ENCODE assay signal across 10 mouse cellular contexts in the genomic region with DNA sequence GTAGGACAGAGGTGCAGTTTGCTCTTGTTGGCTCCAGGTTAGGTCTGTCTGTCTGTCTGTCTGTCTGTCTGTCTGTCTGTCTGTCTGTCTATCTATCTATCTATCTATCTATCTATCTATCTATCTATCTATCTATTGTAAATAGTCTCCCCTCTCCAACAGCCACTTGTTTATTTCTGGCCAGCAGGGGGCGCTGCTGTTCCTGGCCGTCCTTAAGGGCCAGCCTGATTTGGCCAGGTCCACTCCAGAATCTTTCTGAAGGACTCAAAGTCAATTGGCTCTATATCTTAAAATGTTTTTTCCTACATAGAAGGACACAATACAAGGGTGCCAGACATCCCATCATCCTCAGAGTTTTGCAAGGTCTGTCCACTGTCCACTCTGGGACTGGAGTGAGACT. TPM values are rescaled to one million over a fixed set of nuclear protein-coding genes. Genes with fewer than 3 reads are reported as not detected.
DNase-seq lines count a peak whose midpoint lies in the region; ATAC-seq and TF ChIP-seq lines count a peak whose summit lies in the region.
"Had no signal": no experiment of that assay in that cellular context is flagged by ENCODE, and none has a peak within 500 bp of the region (broad histone marks: within the 10 kb centered on the region; RNA-seq: fewer than 3 reads in every experiment).

No protein-coding gene starts in this region.

- peak; percentile 74 for TF ChIP-seq CTCF in kidney, adult 2 months (conservative IDR thresholded peaks at IDR 0.05; ENCODE audit: insufficient read depth, insufficient read length, low read depth, low read length)
- peak; percentile 69 for TF ChIP-seq CTCF in brain, embryonic 14.5 days (IDR thresholded peaks at IDR 0.05; ENCODE audit: borderline replicate concordance, extremely low read depth, insufficient read depth, insufficient read length)
- peak; percentile 71 for TF ChIP-seq CTCF in gastrocnemius, adult 2 months (IDR thresholded peaks at IDR 0.05)
- peak; percentile 84 for TF ChIP-seq CTCF in liver, adult 2 months (IDR thresholded peaks at IDR 0.05; ENCODE audit: low read depth, low read length)

- no peaks in the 10 kb centered on the region for H3K4me1 ChIP-seq in kidney, adult 2 months (ENCODE audit: control insufficient read depth, insufficient read depth, low read length)
- no peaks in the 10 kb centered on the region for H3K4me1 ChIP-seq in kidney, embryonic 15.5 days
- no peaks in the 10 kb centered on the region for H3K4me1 ChIP-seq in liver, adult 2 months (ENCODE audit: control insufficient read depth, insufficient read depth, low read length)
- H3K4me1 ChIP-seq in forebrain, embryonic 12.5 days = peaks cover 12% of the 10 kb centered on the region
- H3K4me1 ChIP-seq: embryonic facial prominence, embryonic 15.5 days had no signal

- WGBS in kidney, adult 2 months = 4% methylated on average over 2 of the region's 2 CpGs
- WGBS in kidney, embryonic 15.5 days = 1% methylated on average over 2 of the region's 2 CpGs
- WGBS in liver, adult 2 months = 0% methylated on average over 2 of the region's 2 CpGs
- WGBS in forebrain, embryonic 12.5 days = 7% methylated on average over 2 of the region's 2 CpGs

- no peak overlapping the region for H3K4me2 ChIP-seq in kidney, embryonic 15.5 days
- H3K4me2 ChIP-seq in forebrain, embryonic 12.5 days = no peak overlapping the region
- H3K4me2 ChIP-seq: embryonic facial prominence, embryonic 15.5 days; limb, embryonic 13.5 days had no signal

- H3K36me3 ChIP-seq in kidney, adult 2 months (ENCODE audit: control insufficient read depth, insufficient read depth, low read length) = no peaks in the 10 kb centered on the region
- H3K36me3 ChIP-seq in kidney, embryonic 15.5 days = no peaks in the 10 kb centered on the region
- H3K36me3 ChIP-seq in liver, adult 2 months (ENCODE audit: control insufficient read depth, insufficient read depth, low read length) = no peaks in the 10 kb centered on the region
- H3K36me3 ChIP-seq in forebrain, embryonic 12.5 days (replicated peaks) = no peaks in the 10 kb centered on the region
- H3K36me3 ChIP-seq: embryonic facial prominence, embryonic 15.5 days; limb, embryonic 13.5 days had no signal

- H3K4me3 ChIP-seq in kidney, adult 2 months (ENCODE audit: insufficient read depth, low read depth, low read length) = no peak overlapping the region
- H3K4me3 ChIP-seq in kidney, embryonic 15.5 days (replicated peaks) = no peak overlapping the region
- H3K4me3 ChIP-seq in gastrocnemius, adult 2 months = no peak overlapping the region
- H3K4me3 ChIP-seq in liver, adult 2 months (ENCODE audit: insufficient read depth, low read depth, low read length) = no peak overlapping the region
- H3K4me3 ChIP-seq in forebrain, embryonic 12.5 days (replicated peaks) = no peak overlapping the region
- H3K4me3 ChIP-seq: embryonic facial prominence, embryonic 15.5 days; limb, embryonic 13.5 days had no signal

- H3K27me3 ChIP-seq in kidney, adult 2 months (replicated peaks; ENCODE audit: control insufficient read depth, insufficient read depth, low read length) = no peaks in the 10 kb centered on the region
- H3K27me3 ChIP-seq in kidney, embryonic 15.5 days = no peaks in the 10 kb centered on the region
- no peaks in the 10 kb centered on the region for H3K27me3 ChIP-seq in liver, adult 2 months (ENCODE audit: control insufficient read depth, insufficient read depth, low read length)
- H3K27me3 ChIP-seq in forebrain, embryonic 12.5 days = no peaks in the 10 kb centered on the region; the same call in 1 of the 2 replicates
- H3K27me3 ChIP-seq: embryonic facial prominence, embryonic 15.5 days; limb, embryonic 13.5 days had no signal

- no peak overlapping the region for H3K27ac ChIP-seq in kidney, adult 2 months (ENCODE audit: insufficient read depth, low read depth, low read length)
- no peak overlapping the region for H3K27ac ChIP-seq in kidney, embryonic 15.5 days
- no peak overlapping the region for H3K27ac ChIP-seq in gastrocnemius, adult 2 months
- no peak overlapping the region for H3K27ac ChIP-seq in liver, adult 2 months (replicated peaks; ENCODE audit: insufficient read depth, low read depth, low read length)
- H3K27ac ChIP-seq in forebrain, embryonic 12.5 days = no peak overlapping the region
- H3K27ac ChIP-seq: embryonic facial prominence, embryonic 15.5 days; limb, embryonic 13.5 days had no signal

- TF ChIP-seq POLR2A in kidney, adult 2 months (IDR thresholded peaks at IDR 0.05; ENCODE audit: low read depth, low read length) = no peak
- no peak for TF ChIP-seq POLR2A in brain, embryonic 14.5 days (IDR thresholded peaks at IDR 0.05; ENCODE audit: borderline replicate concordance, extremely low read depth, insufficient read depth, insufficient read length, poor library complexity, severe bottlenecking)
- no peak for TF ChIP-seq POLR2A in liver, adult 2 months (IDR thresholded peaks at IDR 0.05; ENCODE audit: extremely low read depth, insufficient read depth, low read length)

- no peaks in the 10 kb centered on the region for H3K79me2 ChIP-seq in liver, adult 2 months (ENCODE audit: control insufficient read depth, insufficient read depth, low read length)

- H3K9ac ChIP-seq in kidney, embryonic 15.5 days = no peak overlapping the region
- no peak overlapping the region for H3K9ac ChIP-seq in liver, adult 2 months (ENCODE audit: low read depth, low read length)
- no peak overlapping the region for H3K9ac ChIP-seq in forebrain, embryonic 12.5 days
- H3K9ac ChIP-seq: embryonic facial prominence, embryonic 15.5 days; limb, embryonic 13.5 days had no signal

- peak; percentile 73 for DNase-seq in kidney, adult 2 months
- peak; percentile 24 for DNase-seq in ES-CJ7 (ENCODE audit: low read depth, low spot score)
- DNase-seq in brain, embryonic 14.5 days (ENCODE audit: low read depth) = peak; percentile 58
- peak; percentile 87 for DNase-seq in gastrocnemius, adult 2 months
- peak; percentile 40 for DNase-seq in liver, adult 2 months (ENCODE audit: extremely low read depth, low read depth, low spot score)
- DNase-seq in retina, embryonic 14.5 days (ENCODE audit: low spot score) = peak; percentile 79

- H3K9me3 ChIP-seq in kidney, embryonic 15.5 days (replicated peaks) = no peaks in the 10 kb centered on the region
- H3K9me3 ChIP-seq in forebrain, embryonic 12.5 days = no peaks in the 10 kb centered on the region
- H3K9me3 ChIP-seq: embryonic facial prominence, embryonic 15.5 days; limb, embryonic 13.5 days had no signal

- intact Hi-C loops in gastrocnemius, adult 2 months (cut with DNase I) = loop anchor here (1.0 to 2.0 kb wide), 2 partner anchors 60 to 72 kb away; no protein-coding TSS in a partner anchor

- ATAC-seq in kidney, embryonic 15.5 days (replicated peaks; ENCODE audit: low FRiP score) = no peak
- ATAC-seq in forebrain, embryonic 12.5 days (ENCODE audit: low FRiP score) = no peak

RNA-seq across cellular contexts. Expression of a gene that starts 25.8 kb away (rescaled TPM):
- polyA plus RNA-seq in kidney, adult 2 months (2012; rRNA removed) = 34.3 and 37.4 TPM in 2 replicates
- polyA plus RNA-seq in kidney, embryonic 15.5 days (2015; fragmentation: Nextera tagmentation; extraction: Ambion mirVana) = 1.8 and 2.0 TPM in 2 replicates
- polyA plus RNA-seq in brain, embryonic 14.5 days (2012; rRNA removed) = 0.05 and 0.33 TPM in 2 replicates
- total RNA-seq in gastrocnemius, adult 2 months (2021) = not detected
- not detected in 2 replicates for total RNA-seq in liver, adult 2 months (2014; rRNA removed)
- not detected in 2 replicates for polyA plus RNA-seq in liver, adult 2 months (2012; rRNA removed)
- 0.26 TPM in 1 of 2 replicates, not detected in the other for polyA plus RNA-seq in forebrain, embryonic 12.5 days (2016; fragmentation: Nextera tagmentation; extraction: Ambion mirVana)

Comparison
In these comparisons a context has a peak if more than half of its experiments do, and no peak if none do; other contexts are left out.
1. RNA of a gene that starts 25.8 kb away (polyA plus RNA-seq): 34.3 to 37.4 TPM in kidney, adult 2 months; 1.8 to 2.0 TPM in kidney, embryonic 15.5 days, 0.05 to 0.33 TPM in brain, embryonic 14.5 days, 0.26 TPM in forebrain, embryonic 12.5 days and not detected in liver, adult 2 months; every median in the first group is over 10 times any median in the second.
2. DNase-seq: peak in every context shown above with its lines; median percentile 87 in gastrocnemius, adult 2 months; 79 in retina, embryonic 14.5 days; 73 in kidney, adult 2 months; 58 in brain, embryonic 14.5 days; 40 in liver, adult 2 months; 24 in ES-CJ7.
3. Peak in every context shown above with its lines, with median percentiles within 50 percentile points of each other: CTCF ChIP-seq.